Mouse (Mus musculus): Measurements from ENCODE around the gene Gm11595. TPM values are rescaled to one million over a fixed set of nuclear protein-coding genes. Genes with fewer than 3 reads are reported as not detected.

The Gm11595 gene
- polyA plus RNA-seq, 1 experiment: not detected

GRCm38 (mm10) chr11:99768410-99768809 lies 4.3 kb downstream of the Gm11595 start:
- TF ChIP-seq POLR2A (IDR thresholded peaks at IDR 0.05; ENCODE audit: borderline replicate concordance, insufficient read depth, low read length) (no peak), CTCF (IDR thresholded peaks at IDR 0.05; ENCODE audit: borderline replicate concordance, insufficient read depth, low read depth, low read length) (no peak)
- no peak overlapping the region for H3K4me3 ChIP-seq (replicated peaks; ENCODE audit: insufficient read depth, low read depth, low read length)
- no peak for DNase-seq
- H3K27me3 ChIP-seq (ENCODE audit: control insufficient read depth, insufficient read depth, low read length): no peaks in the 10 kb centered on the region
- H3K4me1 ChIP-seq (ENCODE audit: control insufficient read depth, insufficient read depth, low read length): no peaks in the 10 kb centered on the region
- 82% methylated on average over 2 of the region's 2 CpGs for WGBS
- no peak overlapping the region for H3K27ac ChIP-seq (ENCODE audit: insufficient read depth, low read length)

GRCm38 (mm10) chr11:99758877-99759276 lies 13.8 kb downstream of the Gm11595 start:
- no peaks in the 10 kb centered on the region for H3K27me3 ChIP-seq (ENCODE audit: control insufficient read depth, insufficient read depth, low read length)
- no peaks in the 10 kb centered on the region for H3K4me1 ChIP-seq (ENCODE audit: control insufficient read depth, insufficient read depth, low read length)
- no peak overlapping the region for H3K27ac ChIP-seq (ENCODE audit: insufficient read depth, low read length)
- 78% methylated on average over 1 of the region's 1 CpGs for whole genome bisulfite sequencing
- TF ChIP-seq POLR2A (IDR thresholded peaks at IDR 0.05; ENCODE audit: borderline replicate concordance, insufficient read depth, low read length) (no peak), CTCF (IDR thresholded peaks at IDR 0.05; ENCODE audit: borderline replicate concordance, insufficient read depth, low read depth, low read length) (no peak)
- H3K4me3 ChIP-seq (replicated peaks; ENCODE audit: insufficient read depth, low read depth, low read length): no peak overlapping the region
- DNase-seq: no peak

- WGBS: 84% methylated on average over 3 of the region's 3 CpGs
- H3K4me1 ChIP-seq (ENCODE audit: control insufficient read depth, insufficient read depth, low read length): no peaks in the 10 kb centered on the region
- DNase-seq: no peak
- no peak for TF ChIP-seq POLR2A (IDR thresholded peaks at IDR 0.05; ENCODE audit: borderline replicate concordance, insufficient read depth, low read length)
- no peak for TF ChIP-seq CTCF (IDR thresholded peaks at IDR 0.05; ENCODE audit: borderline replicate concordance, insufficient read depth, low read depth, low read length)
- no peak overlapping the region for H3K27ac ChIP-seq (ENCODE audit: insufficient read depth, low read length)
- H3K27me3 ChIP-seq (ENCODE audit: control insufficient read depth, insufficient read depth, low read length): no peaks in the 10 kb centered on the region
- no peak overlapping the region for H3K4me3 ChIP-seq (replicated peaks; ENCODE audit: insufficient read depth, low read depth, low read length)
These were observed 28.7 kb downstream of the Gm11595 start for GRCm38 (mm10) chr11:99743985-99744384.

- Histone ChIP-seq H3K4me1 (ENCODE audit: control insufficient read depth, insufficient read depth, low read length) (no peaks in the 10 kb centered on the region), H3K27ac (ENCODE audit: insufficient read depth, low read length) (no peak within 1 kb of the TSS), H3K27me3 (ENCODE audit: control insufficient read depth, insufficient read depth, low read length) (no peaks in the 10 kb centered on the region), H3K4me3 (replicated peaks; ENCODE audit: insufficient read depth, low read depth, low read length) (no peak within 1 kb of the TSS)
- TF ChIP-seq POLR2A (IDR thresholded peaks at IDR 0.05; ENCODE audit: borderline replicate concordance, insufficient read depth, low read length): no peak
- no peak for TF ChIP-seq CTCF (IDR thresholded peaks at IDR 0.05; ENCODE audit: borderline replicate concordance, insufficient read depth, low read depth, low read length)
- WGBS: 71% methylated on average over 2 of the region's 2 CpGs
- no peak for DNase-seq
These were observed 38.5 kb downstream of the Gm11595 start, which contains the start of gene Gm14180 for GRCm38 (mm10) chr11:99734190-99734589. Gene Gm14180, minus strand, starts transcription at chr11:99734290.

- TF ChIP-seq POLR2A (IDR thresholded peaks at IDR 0.05; ENCODE audit: borderline replicate concordance, insufficient read depth, low read length) (no peak), CTCF (IDR thresholded peaks at IDR 0.05; ENCODE audit: borderline replicate concordance, insufficient read depth, low read depth, low read length) (no peak)
- Histone ChIP-seq H3K4me1 (ENCODE audit: control insufficient read depth, insufficient read depth, low read length) (no peaks in the 10 kb centered on the region), H3K4me3 (replicated peaks; ENCODE audit: insufficient read depth, low read depth, low read length) (no peak overlapping the region), H3K27ac (ENCODE audit: insufficient read depth, low read length) (no peak overlapping the region), H3K27me3 (ENCODE audit: control insufficient read depth, insufficient read depth, low read length) (no peaks in the 10 kb centered on the region)
- WGBS: 39% methylated on average over 2 of the region's 2 CpGs
- peak; percentile 10 to 24 for DNase-seq
These were observed 48.7 kb downstream of the Gm11595 start for GRCm38 (mm10) chr11:99724061-99724460.

Other genes starting within 250 kb of the Gm11595 start
- gene Krt40, start 229.8 kb downstream of the Gm11595 start, polyA plus RNA-seq (2012; rRNA removed): not detected in 2 replicates
- not detected in 2 replicates for gene Krtap3-3, start 222.0 kb downstream of the Gm11595 start, polyA plus RNA-seq (2012; rRNA removed)
- gene Krtap3-2, start 216.1 kb downstream of the Gm11595 start, polyA plus RNA-seq (2012; rRNA removed): not detected in 2 replicates
- gene Gm11939, start 213.4 kb downstream of the Gm11595 start, polyA plus RNA-seq (2012; rRNA removed): not detected in 2 replicates
- gene Krtap3-1, start 206.3 kb downstream of the Gm11595 start, polyA plus RNA-seq (2012; rRNA removed): not detected in 2 replicates
- gene Krtap1-5, start 191.9 kb downstream of the Gm11595 start, polyA plus RNA-seq (2012; rRNA removed): not detected in 2 replicates
- not detected in 2 replicates for gene Krtap1-4, start 189.3 kb downstream of the Gm11595 start, polyA plus RNA-seq (2012; rRNA removed)
- not detected in 2 replicates for gene Krtap1-3, start 181.6 kb downstream of the Gm11595 start, polyA plus RNA-seq (2012; rRNA removed)
- gene Krtap9-3, start 174.8 kb downstream of the Gm11595 start, polyA plus RNA-seq (2012; rRNA removed): not detected in 2 replicates
- gene Gm11938, start 169.6 kb downstream of the Gm11595 start, polyA plus RNA-seq (2012; rRNA removed): not detected in 2 replicates
- not detected in 2 replicates for gene Gm11937, start 162.7 kb downstream of the Gm11595 start, polyA plus RNA-seq (2012; rRNA removed)
- gene Krtap2-4, start 158.1 kb downstream of the Gm11595 start, polyA plus RNA-seq (2012; rRNA removed): not detected in 2 replicates
- gene Gm11562, start 152.5 kb downstream of the Gm11595 start, polyA plus RNA-seq (2012; rRNA removed): not detected in 2 replicates
- gene Krtap4-1, start 144.7 kb downstream of the Gm11595 start, polyA plus RNA-seq (2012; rRNA removed): not detected in 2 replicates
- gene Krtap4-2, start 137.8 kb downstream of the Gm11595 start, polyA plus RNA-seq (2012; rRNA removed): not detected in 2 replicates
- gene Krtap4-7, start 128.8 kb downstream of the Gm11595 start, polyA plus RNA-seq (2012; rRNA removed): not detected in 2 replicates
- not detected in 2 replicates for gene Gm11555, start 122.7 kb downstream of the Gm11595 start, polyA plus RNA-seq (2012; rRNA removed)
- not detected in 2 replicates for gene Gm11563, start 114.0 kb downstream of the Gm11595 start, polyA plus RNA-seq (2012; rRNA removed)
- not detected in 2 replicates for gene Krtap4-6, start 107.0 kb downstream of the Gm11595 start, polyA plus RNA-seq (2012; rRNA removed)
- gene Gm14190, start 82.2 kb downstream of the Gm11595 start, polyA plus RNA-seq (2012; rRNA removed): not detected in 2 replicates
- not detected in 2 replicates for gene Gm14180, start 38.6 kb downstream of the Gm11595 start, polyA plus RNA-seq (2012; rRNA removed)
- gene Krtap4-8, start 7.8 kb upstream of the Gm11595 start, polyA plus RNA-seq (2012; rRNA removed): not detected in 2 replicates
- not detected in 2 replicates for gene Krtap4-9, start 12.3 kb upstream of the Gm11595 start, polyA plus RNA-seq (2012; rRNA removed)
- not detected in 2 replicates for gene Gm11596, start 20.6 kb upstream of the Gm11595 start, polyA plus RNA-seq (2012; rRNA removed)
- gene Gm11569, start 26.0 kb upstream of the Gm11595 start, polyA plus RNA-seq (2012; rRNA removed): not detected in 2 replicates
- gene Gm11554, start 31.5 kb upstream of the Gm11595 start, polyA plus RNA-seq (2012; rRNA removed): not detected in 2 replicates
- not detected in 2 replicates for gene Krtap4-13, start 37.0 kb upstream of the Gm11595 start, polyA plus RNA-seq (2012; rRNA removed)
- gene Gm11564, start 42.8 kb upstream of the Gm11595 start, polyA plus RNA-seq (2012; rRNA removed): not detected in 2 replicates
- gene 2300003K06Rik, start 65.2 kb upstream of the Gm11595 start, polyA plus RNA-seq (2012; rRNA removed): not detected in 2 replicates
- gene Krtap4-16, start 78.7 kb upstream of the Gm11595 start, polyA plus RNA-seq (2012; rRNA removed): not detected in 2 replicates
- gene Gm11568, start 85.0 kb upstream of the Gm11595 start, polyA plus RNA-seq (2012; rRNA removed): not detected in 2 replicates
- not detected in 2 replicates for gene Gm11559, start 91.6 kb upstream of the Gm11595 start, polyA plus RNA-seq (2012; rRNA removed)
- not detected in 2 replicates for gene Krtap9-1, start 100.5 kb upstream of the Gm11595 start, polyA plus RNA-seq (2012; rRNA removed)
- not detected in 2 replicates for gene Gm11567, start 106.3 kb upstream of the Gm11595 start, polyA plus RNA-seq (2012; rRNA removed)
- gene Krtap31-1, start 135.0 kb upstream of the Gm11595 start, polyA plus RNA-seq (2012; rRNA removed): not detected in 2 replicates
- gene Gm11565, start 141.8 kb upstream of the Gm11595 start, polyA plus RNA-seq (2012; rRNA removed): not detected in 2 replicates
- not detected in 2 replicates for gene Krtap31-2, start 163.4 kb upstream of the Gm11595 start, polyA plus RNA-seq (2012; rRNA removed)
- not detected in 2 replicates for gene Krtap9-5, start 175.6 kb upstream of the Gm11595 start, polyA plus RNA-seq (2012; rRNA removed)
- gene Krtap29-1, start 206.1 kb upstream of the Gm11595 start, polyA plus RNA-seq (2012; rRNA removed): not detected in 2 replicates
- not detected in 2 replicates for gene Krtap16-1, start 213.7 kb upstream of the Gm11595 start, polyA plus RNA-seq (2012; rRNA removed)
- gene Krtap17-1, start 221.1 kb upstream of the Gm11595 start, polyA plus RNA-seq (2012; rRNA removed): 0.30 and 0.80 TPM in 2 replicates
- not detected in 2 replicates for gene Krt33a, start 243.3 kb upstream of the Gm11595 start, polyA plus RNA-seq (2012; rRNA removed)